Mouse (Mus musculus) heart, adult 2 months (tissue): ENCODE measurements around the gene Ttc21a. TPM values are rescaled to one million over a fixed set of nuclear protein-coding genes. Genes with fewer than 3 reads are reported as not detected.

ENCODE experiments used
- DNase-seq, 2 experiments: peaks; one replicate each; pipeline ENCODE4 v3.0.0; 2021
- H3K27ac ChIP-seq: fragments of 200-600 bp; 2 replicates; pipeline ENCODE4 v1.8.1; 2022
- H3K27me3 ChIP-seq: fragments of 200-500 bp; 2 replicates; pipeline ENCODE4 v1.6.1; 2012; ENCODE audit warnings: mild to moderate bottlenecking, low read length, inconsistent platforms, mixed read lengths; ENCODE audit not compliant: control insufficient read depth, insufficient read depth
- H3K36me3 ChIP-seq: fragments of 200-500 bp; 2 replicates; pipeline ENCODE4 v1.6.1; 2012; ENCODE audit warnings: low read length, inconsistent platforms; ENCODE audit not compliant: control insufficient read depth, insufficient read depth
- H3K4me1 ChIP-seq: fragments of 200-500 bp; 2 replicates; pipeline ENCODE4 v1.6.1; 2011; ENCODE audit warnings: low read length; ENCODE audit not compliant: control insufficient read depth, insufficient read depth
- H3K4me3 ChIP-seq: fragments of 200-600 bp; 2 replicates; pipeline ENCODE4 v1.8.1; 2022
- H3K79me2 ChIP-seq: fragments of 200-500 bp; replicated peaks from 2 replicates; pipeline ENCODE4 v1.6.1; 2012; ENCODE audit warnings: mild to moderate bottlenecking, inconsistent platforms, low read length, moderate library complexity, mixed read lengths; ENCODE audit not compliant: control insufficient read depth, insufficient read depth
- H3K9ac ChIP-seq: fragments of 200-500 bp; 2 replicates; pipeline ENCODE4 v1.6.1; 2012; ENCODE audit warnings: low read depth, mild to moderate bottlenecking, control low read depth, inconsistent platforms, low read length, mixed read lengths
- CTCF ChIP-seq: fragments of 200-600 bp; IDR thresholded peaks from 2 replicates; pipeline ENCODE4 v1.8.1; 2022; ENCODE audit warnings: antibody characterized with exemption, mild to moderate bottlenecking, moderate library complexity
- EP300 ChIP-seq: fragments of 200-500 bp; IDR thresholded peaks from 2 replicates; pipeline ENCODE4 v1.6.1; 2011; ENCODE audit warnings: low read depth, low read length, control low read depth; ENCODE audit not compliant: insufficient read depth
- POLR2A ChIP-seq: fragments of 200-500 bp; IDR thresholded peaks from 2 replicates; pipeline ENCODE4 v1.6.1; 2011; ENCODE audit warnings: mild to moderate bottlenecking, low read depth, low read length, control low read depth; ENCODE audit not compliant: insufficient read depth
- WGBS: fragments of 180-500 bp; shearing (Covaris S2); methylation state at CpG from one replicate; pipeline ENCODE4 v1.1.7; 2018; 5-methylcytosine and 5-hydroxymethylcytosine counted together
- intact Hi-C: fragments of 180-260 bp; cut with DNase I; formaldehyde crosslinking; loops from one replicate; pipeline ENCODE4 v1.15.1; 2025
- polyA plus RNA-seq: library from polyadenylated mRNA; depleted of rRNA; stranded (reverse); fragments of >200 nt; gene quantifications from 2 replicates; pipeline ENCODE4 v1.2.3, GENCODE M21; 2012
- total RNA-seq, 2 experiments: library from RNA; stranded (reverse); gene quantifications; 2 replicates each; pipeline ENCODE4 v1.2.3; 2021

The Ttc21a gene
- total and polyA plus RNA-seq, 3 experiments = 0.70 TPM; not detected in 2

- no peak overlapping the region for H3K4me3 ChIP-seq
- 0 out of 2 replicates have a peak, but pooled peaks cover 2% of the 10 kb centered on the region for H3K79me2 ChIP-seq
- H3K36me3 ChIP-seq = peaks cover 3% of the 10 kb centered on the region; the same call in 1 of the 2 replicates
- peaks cover 43% of the 10 kb centered on the region for H3K4me1 ChIP-seq
- DNase-seq = peak in 1 of 2 experiments; percentile 55
- WGBS = 41% methylated on average over 9 of the region's 9 CpGs
- no peak overlapping the region for H3K9ac ChIP-seq
- peak overlapping the region; percentile 20 for H3K27ac ChIP-seq
- intact Hi-C loops = no loop called here
- TF ChIP-seq CTCF (no peak), POLR2A (no peak), EP300 (no peak)
- H3K27me3 ChIP-seq = no peaks in the 10 kb centered on the region
Measured at GRCm38 (mm10) chr9:119978151-119978810, 40.9 kb downstream of the Ttc21a start.

GRCm38 (mm10) chr9:119978811-119979441 is 41.5 kb downstream of the Ttc21a start:
- TF ChIP-seq CTCF (no peak), EP300 (no peak), POLR2A (no peak)
- H3K4me1 ChIP-seq = peaks cover 43% of the 10 kb centered on the region
- no peak overlapping the region for H3K4me3 ChIP-seq
- H3K36me3 ChIP-seq = peaks cover 3% of the 10 kb centered on the region; the same call in 1 of the 2 replicates
- WGBS = 65% methylated on average over 6 of the region's 6 CpGs
- H3K9ac ChIP-seq = no peak overlapping the region
- H3K27me3 ChIP-seq = no peaks in the 10 kb centered on the region
- H3K27ac ChIP-seq = peak overlapping the region; percentile 13
- 0 out of 2 replicates have a peak, but pooled peaks cover 2% of the 10 kb centered on the region for H3K79me2 ChIP-seq
- intact Hi-C loops = no loop called here
- no peak for DNase-seq

- Histone ChIP-seq H3K27me3 (no peaks in the 10 kb centered on the region), H3K4me1 (peaks cover 45% of the 10 kb centered on the region), H3K4me3 (no peak overlapping the region), H3K79me2 (0 out of 2 replicates have a peak, but pooled peaks cover 2% of the 10 kb centered on the region), H3K36me3 (peaks cover 3% of the 10 kb centered on the region; the same call in 1 of the 2 replicates), H3K27ac (no peak overlapping the region; the same call in 1 of the 2 replicates), H3K9ac (no peak overlapping the region)
- WGBS = 75% methylated on average over 2 of the region's 2 CpGs
- DNase-seq = no peak
- intact Hi-C loops = no loop called here
- no peak for TF ChIP-seq EP300
- no peak for TF ChIP-seq CTCF
- no peak for TF ChIP-seq POLR2A
Measured at GRCm38 (mm10) chr9:119979749-119980148, 42.3 kb downstream of the Ttc21a start.

GRCm38 (mm10) chr9:119980770-119981182 is 43.4 kb downstream of the Ttc21a start:
- DNase-seq = no peak
- Histone ChIP-seq H3K27me3 (no peaks in the 10 kb centered on the region), H3K36me3 (peaks cover 3% of the 10 kb centered on the region; the same call in 1 of the 2 replicates), H3K27ac (peak overlapping the region; percentile 99), H3K4me1 (peaks cover 45% of the 10 kb centered on the region), H3K9ac (peak overlapping the region; percentile 37), H3K4me3 (peak overlapping the region; percentile 95), H3K79me2 (0 out of 2 replicates have a peak, but pooled peaks cover 2% of the 10 kb centered on the region)
- under 1% methylated on average over 4 of the region's 4 CpGs for WGBS
- no peak for TF ChIP-seq CTCF
- TF ChIP-seq POLR2A = no peak
- no peak for TF ChIP-seq EP300
- intact Hi-C loops = loop anchor here (1.0 kb wide), 1 partner anchor 31 kb away; no protein-coding TSS in a partner anchor

GRCm38 (mm10) chr9:119981183-119982179 is 44.1 kb downstream of the Ttc21a start:
- intact Hi-C loops = loop anchor here (1.0 kb wide), 1 partner anchor 30 kb away; no protein-coding TSS in a partner anchor
- under 1% methylated on average over 16 of the region's 16 CpGs for WGBS
- H3K4me1 ChIP-seq = peaks cover 45% of the 10 kb centered on the region
- peak overlapping the region; percentile 99 for H3K27ac ChIP-seq
- peaks cover 3% of the 10 kb centered on the region; the same call in 1 of the 2 replicates for H3K36me3 ChIP-seq
- DNase-seq = peak; percentile 83 to 90
- H3K9ac ChIP-seq = peak overlapping the region; percentile 99
- peak overlapping the region; percentile 95 for H3K4me3 ChIP-seq
- TF ChIP-seq EP300 (peak; percentile 83; the same call in 1 of the 2 replicates), POLR2A (peak; percentile 61), CTCF (peak; percentile 36)
- no peaks in the 10 kb centered on the region for H3K27me3 ChIP-seq
- H3K79me2 ChIP-seq = 0 out of 2 replicates have a peak, but pooled peaks cover 2% of the 10 kb centered on the region
